Mouse (Mus musculus): Measurements from ENCODE around the gene Gm6588.

DNA sequence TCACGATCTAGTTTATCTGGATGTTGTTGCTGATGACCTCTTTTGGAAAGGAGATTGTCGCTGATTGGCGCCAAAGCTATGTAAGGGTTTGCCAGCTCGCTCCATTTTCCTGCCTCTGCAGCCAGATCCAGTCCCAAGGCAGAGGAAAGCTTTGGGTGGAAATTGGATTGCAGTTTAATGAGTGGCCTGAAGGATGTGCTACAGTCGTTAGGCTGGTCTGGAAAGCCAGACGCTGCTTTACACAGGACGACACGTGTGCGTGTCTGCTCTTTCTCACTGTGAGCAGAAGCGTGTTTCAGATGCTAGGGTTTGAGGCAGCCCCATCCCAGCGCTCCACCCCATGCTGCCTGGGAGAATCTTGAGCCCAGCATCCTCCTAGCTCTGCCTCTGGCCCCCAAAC lies 42.3 kb downstream of the Gm6588 start:
- no peak for TF ChIP-seq CTCF (IDR thresholded peaks at IDR 0.05; ENCODE audit: low read depth, low read length)
- no peak for TF ChIP-seq TAL1 (conservative IDR thresholded peaks at IDR 0.05; ENCODE audit: low read depth, low read length)
- no peak for TF ChIP-seq GATA1 (IDR thresholded peaks at IDR 0.05; ENCODE audit: borderline replicate concordance, low read length)
- no peak for TF ChIP-seq POLR2AphosphoS5 (IDR thresholded peaks at IDR 0.05; ENCODE audit: insufficient replicate concordance, low read depth, low read length)
- TF ChIP-seq GATA2 (IDR thresholded peaks at IDR 0.05; ENCODE audit: borderline replicate concordance, low read depth, low read length) = no peak

Data from G1E (cell line).